Mouse (Mus musculus) cerebellum, adult 8-10 months (tissue): ENCODE measurements around the gene Inha.
A peak's percentile ranks its signal among the peaks of the same experiment; 100 is the strongest.

Experiments used
- DNase-seq: peaks from one replicate; pipeline ENCODE4 v3.0.0; 2022

Inha gene

GRCm38 (mm10) chr1:75490785-75491551 is 15.9 kb upstream of the Inha start:
- no peak for DNase-seq

- DNase-seq: no peak
These were observed 14.2 kb upstream of the Inha start for GRCm38 (mm10) chr1:75492579-75493170.

DNA sequence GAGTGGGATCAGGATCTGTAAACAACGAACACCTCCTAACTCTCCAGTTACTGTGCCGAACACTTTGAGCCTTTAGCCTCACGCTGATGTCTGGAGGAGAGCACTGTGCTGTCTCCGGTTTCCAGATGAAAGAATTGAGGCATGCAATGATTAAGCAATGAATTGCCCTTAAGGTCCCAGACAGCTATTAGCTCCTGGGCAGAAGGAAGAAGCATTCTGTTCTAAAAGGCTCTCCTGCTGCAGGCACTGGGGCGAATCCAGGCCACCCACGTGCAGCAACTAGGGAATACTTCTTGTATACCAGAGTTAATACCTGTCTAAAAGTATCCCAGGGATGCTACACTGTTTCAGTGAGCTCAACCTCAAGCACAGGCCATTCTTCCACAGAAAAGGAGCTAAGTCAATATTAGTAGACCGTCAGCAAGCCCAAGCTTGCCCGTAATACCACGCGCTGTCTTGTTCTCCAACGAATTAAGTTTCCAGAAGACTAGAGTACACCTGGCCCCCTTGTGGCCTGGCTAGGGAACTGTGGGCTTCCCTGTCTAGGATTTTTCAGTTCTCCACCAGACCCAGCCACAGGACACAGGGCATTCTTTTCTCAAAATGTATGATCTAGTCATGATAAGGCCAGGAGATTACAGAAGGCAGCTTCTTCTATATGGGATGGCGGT is 11.9 kb upstream of the Inha start:
- DNase-seq: no peak

DNA sequence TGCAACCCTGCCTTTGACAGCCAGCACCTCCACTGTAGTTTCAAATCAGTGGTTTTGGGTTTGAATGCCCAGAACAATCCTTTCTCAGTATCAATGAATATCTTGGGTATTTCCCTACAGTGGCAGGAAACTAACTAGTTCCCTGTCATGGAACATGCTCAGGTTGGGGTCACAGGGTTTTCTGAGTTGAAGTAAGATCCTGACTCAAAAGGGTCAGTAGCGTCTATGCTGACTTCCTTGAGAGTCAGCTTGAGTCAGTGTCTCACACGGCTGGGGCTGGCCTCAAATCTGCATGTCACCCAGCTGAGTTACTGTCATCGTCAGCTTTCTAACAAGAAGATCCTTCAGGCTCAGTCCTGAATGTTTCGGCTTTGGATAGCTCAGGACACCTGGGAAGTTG is 8.0 kb upstream of the Inha start:
- DNase-seq: no peak

DNA sequence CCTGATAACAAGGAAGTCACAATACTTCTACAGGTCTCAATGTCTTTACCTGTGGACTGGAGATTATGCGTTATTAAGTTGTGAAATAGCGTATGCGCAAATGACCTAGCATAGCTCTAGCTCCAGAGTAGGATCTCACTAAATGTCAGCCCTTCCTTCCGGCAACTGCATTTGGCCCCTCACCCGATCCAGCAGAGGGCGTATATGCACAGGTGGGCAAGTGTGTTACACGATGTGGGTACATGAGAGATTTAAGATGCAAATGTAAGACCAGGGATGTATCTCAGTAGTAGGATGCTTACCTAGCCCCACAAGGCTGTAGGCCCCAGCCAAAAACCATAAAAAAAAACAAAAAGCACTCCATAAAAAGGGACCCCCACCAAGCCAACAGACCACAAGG is 7.4 kb upstream of the Inha start:
- DNase-seq: no peak

GRCm38 (mm10) chr1:75501905-75502304 is 5.0 kb upstream of the Inha start:
- no peak for DNase-seq

GRCm38 (mm10) chr1:75502945-75503650 is 3.8 kb upstream of the Inha start:
- no peak for DNase-seq

DNA sequence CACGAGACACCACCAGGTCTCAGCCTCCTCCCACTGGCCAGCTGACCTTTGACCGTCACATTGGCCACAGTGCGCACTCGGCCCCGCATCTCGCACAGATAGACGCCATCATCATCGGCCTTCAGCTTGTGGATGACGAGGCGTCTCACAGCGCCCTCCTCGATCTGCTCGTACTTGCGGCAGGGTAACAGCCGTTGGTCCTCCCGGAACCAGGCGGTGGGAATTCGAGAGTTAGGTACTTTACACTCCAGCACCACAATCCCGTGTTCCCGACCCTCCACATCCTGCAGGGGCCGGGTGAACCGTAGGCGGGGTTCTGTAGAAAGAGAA is 3.3 kb upstream of the Inha start:
- DNase-seq: no peak

DNA sequence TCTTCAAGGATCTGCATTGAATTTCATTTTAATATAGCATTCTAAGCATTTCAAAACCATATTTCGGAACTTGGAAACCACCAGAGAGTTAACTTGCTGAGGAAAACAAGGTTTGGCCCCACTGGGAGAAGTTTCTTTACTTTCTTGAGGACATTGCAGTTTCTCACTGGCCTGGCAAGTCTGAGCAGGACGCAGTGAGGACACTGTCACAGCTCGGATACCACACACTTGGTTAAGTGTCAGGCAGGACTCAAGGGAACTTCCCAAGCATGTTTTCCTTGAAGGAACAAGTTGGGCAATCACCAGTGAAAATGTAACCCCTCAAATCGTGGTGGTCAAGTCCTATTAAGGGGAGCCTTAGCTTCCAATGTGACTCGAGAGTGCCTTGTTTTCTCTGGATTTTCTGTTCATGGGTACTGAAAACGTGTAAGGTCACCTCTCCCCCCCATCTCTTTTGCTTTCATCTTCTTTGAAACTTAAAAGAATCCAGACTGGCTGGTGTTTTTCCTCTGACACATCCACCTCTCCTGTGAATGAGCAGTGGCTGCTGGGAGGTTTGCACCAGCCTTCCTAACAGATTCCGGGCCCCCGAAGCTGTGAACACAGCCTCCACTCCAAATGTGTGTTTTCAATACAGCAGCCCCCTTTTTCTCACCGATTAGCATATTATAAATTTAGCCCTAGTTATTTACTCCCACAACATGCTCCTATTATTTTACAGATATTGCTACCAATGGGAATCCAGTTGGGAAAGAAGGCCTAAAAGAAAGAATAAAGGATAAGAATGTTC is 2.4 kb upstream of the Inha start:
- DNase-seq: no peak

DNA sequence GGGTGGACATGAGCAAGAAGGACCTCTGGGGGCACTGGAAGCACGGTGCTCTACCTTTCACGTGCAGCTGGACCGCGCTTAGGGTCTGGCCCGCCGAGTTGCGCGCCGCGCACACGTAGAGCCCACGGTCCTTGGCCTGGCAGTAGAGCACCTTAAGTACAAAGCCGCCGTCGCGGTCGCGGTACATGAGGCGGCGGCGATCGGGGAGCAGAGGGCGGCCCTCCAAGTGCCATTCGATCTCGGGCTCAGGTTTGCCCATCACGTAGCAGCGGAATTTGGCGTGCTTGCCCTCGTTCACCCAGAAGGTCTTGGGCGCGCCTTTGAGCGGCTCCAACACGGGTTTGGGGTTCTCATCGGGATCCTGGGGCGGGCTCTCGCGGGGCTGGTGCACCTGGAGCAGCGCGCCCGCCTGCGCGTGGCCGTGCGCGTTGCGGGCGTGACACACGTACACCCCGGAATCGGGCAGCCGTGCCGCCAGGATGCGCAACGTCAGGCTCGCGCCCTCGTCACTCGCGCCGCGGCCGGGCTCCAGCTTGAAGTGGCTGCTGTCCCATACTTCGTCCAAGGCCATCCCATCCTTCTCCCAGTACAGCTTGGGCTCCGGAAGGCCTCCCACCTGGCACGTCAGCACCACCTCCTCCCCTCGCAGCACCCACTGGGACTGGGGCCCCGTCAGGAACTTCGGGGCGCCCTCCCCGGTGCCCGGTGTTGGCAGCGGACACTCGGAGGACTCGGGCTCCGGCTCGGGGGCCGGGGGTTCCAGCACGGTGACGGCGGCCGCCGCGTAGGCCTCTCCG is 1.5 kb upstream of the Inha start:
- DNase-seq: peak; percentile 87

DNA sequence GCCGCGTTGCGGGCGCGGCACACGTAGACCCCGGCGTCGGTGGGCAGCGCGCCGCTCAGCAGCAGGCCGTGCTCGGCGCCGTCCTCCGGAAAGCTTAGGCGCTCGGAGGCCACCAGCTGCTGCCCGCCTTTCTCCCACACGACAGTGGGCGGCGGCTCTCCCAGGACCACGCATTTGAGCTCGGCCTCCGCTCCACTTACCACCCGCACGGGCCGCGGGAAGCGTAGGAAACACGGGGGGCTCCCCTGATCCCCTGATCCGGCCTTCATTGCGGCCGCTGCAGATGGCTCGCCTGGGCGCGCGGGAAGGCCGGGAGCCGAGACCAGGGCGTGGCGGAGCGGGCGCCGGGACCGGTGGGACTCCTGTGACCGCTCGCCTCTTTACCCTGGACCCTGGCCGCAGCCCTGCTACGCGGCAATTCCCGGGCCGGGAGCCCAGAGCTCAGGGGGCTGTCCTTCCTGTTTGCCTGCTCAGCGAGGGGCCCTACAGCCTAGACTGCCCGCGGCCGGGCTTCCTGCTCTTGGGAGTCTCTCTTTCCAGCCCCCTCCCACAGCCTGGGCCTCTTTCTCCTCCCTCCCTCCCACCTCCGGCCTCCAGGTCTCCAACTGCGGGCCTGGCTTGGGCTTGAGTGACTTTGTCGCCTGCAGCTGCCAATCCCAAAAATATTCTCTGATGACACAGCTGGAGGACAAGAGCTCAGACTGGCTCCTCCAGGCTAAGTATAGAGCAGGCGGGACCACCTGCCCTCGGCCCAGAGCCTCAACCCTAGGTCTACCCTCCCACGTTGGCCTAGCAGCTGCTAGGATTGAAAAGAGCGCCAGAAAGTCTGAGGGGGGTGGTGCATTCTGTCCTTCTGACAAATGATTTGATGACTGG is 683 bp upstream of the Inha start, which contains the start of gene Obsl1:
Gene Obsl1, minus strand, starts transcription at position 497 of the 876 bp plus-strand sequence.
- DNase-seq: no peak

GRCm38 (mm10) chr1:75509586-75509985 is 2.7 kb downstream of the Inha start:
- DNase-seq: no peak

DNA sequence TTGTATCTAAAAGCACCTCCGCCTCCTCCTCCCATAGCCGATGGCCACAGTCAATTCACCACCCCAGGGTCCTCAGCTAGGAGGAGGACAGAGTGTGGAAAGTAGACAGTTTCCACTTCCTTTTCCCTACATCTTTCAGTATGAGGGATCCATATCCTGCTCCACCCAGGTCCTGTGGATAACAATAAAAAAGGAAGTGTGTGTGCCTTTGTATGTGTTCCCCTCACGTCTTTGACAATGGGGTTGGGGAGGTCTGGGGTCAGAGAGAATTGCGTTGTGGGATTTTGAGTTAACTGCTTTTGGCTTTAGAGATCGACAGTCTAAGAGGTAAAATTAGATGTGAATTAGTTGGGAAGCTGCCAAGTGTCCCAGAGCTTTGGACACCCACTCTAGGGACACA is 3.3 kb downstream of the Inha start:
- no peak for DNase-seq

GRCm38 (mm10) chr1:75511437-75512210 is 4.7 kb downstream of the Inha start:
- no peak for DNase-seq

- DNase-seq: no peak
These were observed 5.7 kb downstream of the Inha start for GRCm38 (mm10) chr1:75512550-75512949.

GRCm38 (mm10) chr1:75516703-75517380 is 10.0 kb downstream of the Inha start:
- DNase-seq: no peak

- no peak for DNase-seq
These were observed 11.1 kb downstream of the Inha start for GRCm38 (mm10) chr1:75517984-75518383.

- no peak for DNase-seq
These were observed 11.6 kb downstream of the Inha start for GRCm38 (mm10) chr1:75518427-75518826.

DNA sequence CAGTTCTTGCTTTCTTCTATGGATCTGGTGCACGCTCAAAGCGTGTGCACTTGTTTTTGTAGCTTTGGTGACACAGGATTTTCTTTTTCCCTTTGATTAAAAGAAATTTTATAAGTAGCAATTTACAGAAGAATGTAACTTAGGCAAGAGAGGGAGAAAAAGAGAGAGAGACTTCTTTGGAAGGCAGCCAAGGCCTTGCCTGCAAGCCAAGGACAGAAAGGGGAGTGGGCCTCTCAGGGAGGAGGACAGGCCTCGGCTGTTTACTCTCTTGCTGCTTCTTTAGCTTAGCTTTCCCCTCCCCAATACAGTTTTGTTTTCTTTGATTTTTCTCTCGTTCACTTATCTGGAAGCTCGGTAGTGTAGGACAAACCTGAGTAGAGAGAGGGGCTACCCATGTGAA is 12.7 kb downstream of the Inha start:
- DNase-seq: no peak
